Mouse (Mus musculus) cerebellum, adult 2 months (tissue): ENCODE results near the gene Tm7sf3.

Source experiments
- CTCF ChIP-seq: fragments of 200-500 bp; IDR thresholded peaks from 2 replicates; pipeline ENCODE4 v1.5.1; 2011; ENCODE audit warnings: low read depth, mild to moderate bottlenecking, control low read depth, low read length, moderate library complexity, borderline replicate concordance; ENCODE audit not compliant: insufficient read depth
- POLR2A ChIP-seq: fragments of 200-500 bp; IDR thresholded peaks from 2 replicates; pipeline ENCODE4 v1.6.1; 2011; ENCODE audit warnings: low read length, control low read depth, borderline replicate concordance; ENCODE audit not compliant: insufficient read depth

GRCm38 (mm10) chr6:146672106-146672505, 29.5 kb upstream of the Tm7sf3 start:
- TF ChIP-seq POLR2A (no peak), CTCF (no peak)
